ENCODE assay signal across 8 mouse cellular contexts in genomic region chr13:51100233-51101015, GRCm38 (mm10). TPM values are rescaled to one million over a fixed set of nuclear protein-coding genes. Genes with fewer than 3 reads are reported as not detected.
A peak's percentile ranks its signal among the peaks of the same experiment; 100 is the strongest.
DNase-seq lines count a peak whose midpoint lies in the region; ATAC-seq and TF ChIP-seq lines count a peak whose summit lies in the region.

Spin1 (plus strand) TSS chr13:51100880.

- no peak for TF ChIP-seq EP300 in liver, embryonic 14.5 days (IDR thresholded peaks at IDR 0.05; ENCODE audit: low read depth)

- peak; percentile 83 to 93 for DNase-seq in kidney, postnatal 36 days
- DNase-seq in liver, embryonic 14.5 days (ENCODE audit: low read depth in 3 of 3, low spot score in 3 of 3): peak in 2 of 3 experiments; percentile 28 to 44
- peak; percentile 60 for DNase-seq in neural tube, embryonic 10.5 days (ENCODE audit: extremely low spot score, low spot score)

- peak within 1 kb of the TSS; percentile 97 for H3K4me3 ChIP-seq in brown adipose tissue, adult 24 weeks (ENCODE audit: insufficient read depth, low read depth, low read length)
- peak within 1 kb of the TSS; percentile 85 for H3K4me3 ChIP-seq in forebrain, embryonic 12.5 days (replicated peaks)
- H3K4me3 ChIP-seq in heart, embryonic 16.5 days (ENCODE audit: low read length): peak within 1 kb of the TSS; percentile 84
- peak within 1 kb of the TSS; percentile 60 to 92 for H3K4me3 ChIP-seq in liver, embryonic 14.5 days (ENCODE audit: insufficient read depth in 1 of 2, low read depth in 2 of 2, low read length in 2 of 2)
- H3K4me3 ChIP-seq in stomach, embryonic 15.5 days (replicated peaks): peak within 1 kb of the TSS; percentile 73

- peak; percentile 63 for ATAC-seq in CD4-positive, CD25-positive, alpha-beta regulatory T cell, adult 4 months
- peak; percentile 84 for ATAC-seq in forebrain, embryonic 12.5 days (ENCODE audit: low FRiP score)
- ATAC-seq in heart, embryonic 16.5 days (replicated peaks; ENCODE audit: extremely low read depth, insufficient read depth, low FRiP score): peak; percentile 86
- peak; percentile 87 for ATAC-seq in liver, embryonic 14.5 days (ENCODE audit: insufficient read depth)
- peak; percentile 86 for ATAC-seq in stomach, embryonic 15.5 days (ENCODE audit: insufficient read depth, low FRiP score, low read depth)

- under 1% methylated on average over 84 of the region's 85 CpGs for WGBS in forebrain, embryonic 12.5 days
- 0% methylated on average over 63 of the region's 85 CpGs for WGBS in heart, embryonic 16.5 days
- under 1% methylated on average over 66 of the region's 85 CpGs for WGBS in liver, embryonic 14.5 days (ENCODE audit: insufficient replicate concordance)
- under 1% methylated on average over 61 of the region's 85 CpGs for WGBS in stomach, embryonic 15.5 days

- no peak for TF ChIP-seq CTCF in liver, embryonic 14.5 days (IDR thresholded peaks at IDR 0.05; ENCODE audit: low read depth)

- H3K4me1 ChIP-seq in brown adipose tissue, adult 24 weeks (ENCODE audit: control insufficient read depth, insufficient read depth, insufficient read length, low read length): peaks cover 7% of the 10 kb centered on the region; the same call in 1 of the 2 replicates
- H3K4me1 ChIP-seq in forebrain, embryonic 12.5 days: peaks cover 9% of the 10 kb centered on the region
- peaks cover 17% of the 10 kb centered on the region for H3K4me1 ChIP-seq in heart, embryonic 16.5 days (ENCODE audit: control insufficient read depth, insufficient read depth, low read length)
- peaks cover 0 to 6% of the 10 kb centered on the region in 2 experiments; a peak in 2 of 4 replicates for H3K4me1 ChIP-seq in liver, embryonic 14.5 days (replicated peaks; ENCODE audit: control insufficient read depth in 2 of 2, insufficient read depth in 2 of 2, low read length in 1 of 2)
- peaks cover 10% of the 10 kb centered on the region for H3K4me1 ChIP-seq in stomach, embryonic 15.5 days

- peaks cover 25% of the 10 kb centered on the region for H3K36me3 ChIP-seq in forebrain, embryonic 12.5 days (replicated peaks)
- H3K36me3 ChIP-seq in heart, embryonic 16.5 days (ENCODE audit: control insufficient read depth, insufficient read depth): peaks cover 5% of the 10 kb centered on the region; the same call in 1 of the 2 replicates
- H3K36me3 ChIP-seq in liver, embryonic 14.5 days (replicated peaks; ENCODE audit: control insufficient read depth, insufficient read depth, low read depth): no peaks in the 10 kb centered on the region
- no peaks in the 10 kb centered on the region for H3K36me3 ChIP-seq in stomach, embryonic 15.5 days

- H3K27ac ChIP-seq in brown adipose tissue, adult 24 weeks (replicated peaks; ENCODE audit: low read depth, low read length): peak within 1 kb of the TSS; percentile 88
- peak within 1 kb of the TSS; percentile 91 for H3K27ac ChIP-seq in forebrain, embryonic 12.5 days
- H3K27ac ChIP-seq in heart, embryonic 16.5 days (ENCODE audit: low read length): peak within 1 kb of the TSS; percentile 84
- no peak within 1 kb of the TSS for H3K27ac ChIP-seq in liver, embryonic 14.5 days
- H3K27ac ChIP-seq in stomach, embryonic 15.5 days: peak within 1 kb of the TSS; percentile 96

- peak within 1 kb of the TSS; percentile 95 for H3K9ac ChIP-seq in forebrain, embryonic 12.5 days
- peak within 1 kb of the TSS; percentile 85 for H3K9ac ChIP-seq in heart, embryonic 16.5 days (ENCODE audit: low read length)
- peak within 1 kb of the TSS; percentile 75 for H3K9ac ChIP-seq in liver, embryonic 14.5 days (replicated peaks)
- H3K9ac ChIP-seq in stomach, embryonic 15.5 days: peak within 1 kb of the TSS; percentile 88

- peaks cover 14% of the 10 kb centered on the region; the same call in 1 of the 2 replicates for H3K9me3 ChIP-seq in forebrain, embryonic 12.5 days
- peaks cover 2% of the 10 kb centered on the region; the same call in 1 of the 2 replicates for H3K9me3 ChIP-seq in heart, embryonic 16.5 days (replicated peaks; ENCODE audit: control insufficient read depth, low read length)
- H3K9me3 ChIP-seq in liver, embryonic 14.5 days (ENCODE audit: control insufficient read depth, low read length): no peaks in the 10 kb centered on the region
- H3K9me3 ChIP-seq in stomach, embryonic 15.5 days: no peaks in the 10 kb centered on the region

- no peaks in the 10 kb centered on the region for H3K27me3 ChIP-seq in forebrain, embryonic 12.5 days
- no peaks in the 10 kb centered on the region for H3K27me3 ChIP-seq in heart, embryonic 16.5 days (ENCODE audit: control insufficient read depth, insufficient read depth, low read length)
- no peaks in the 10 kb centered on the region; the same call in 1 of the 2 replicates for H3K27me3 ChIP-seq in liver, embryonic 14.5 days (ENCODE audit: control insufficient read depth, insufficient read depth, low read length)
- no peaks in the 10 kb centered on the region for H3K27me3 ChIP-seq in stomach, embryonic 15.5 days (replicated peaks)

- H3K4me2 ChIP-seq in forebrain, embryonic 12.5 days: peak within 1 kb of the TSS; percentile 94
- peak within 1 kb of the TSS; percentile 92 for H3K4me2 ChIP-seq in heart, embryonic 16.5 days (ENCODE audit: low read depth, low read length)
- H3K4me2 ChIP-seq in liver, embryonic 14.5 days (ENCODE audit: low read depth): peak within 1 kb of the TSS; percentile 79
- peak within 1 kb of the TSS; percentile 95 for H3K4me2 ChIP-seq in stomach, embryonic 15.5 days

RNA-seq across cellular contexts. Expression of gene Spin1, which starts in this region (rescaled TPM):
- 10 to 100 TPM; 37.8 to 40.4 TPM for polyA plus RNA-seq in CD4-positive, CD25-positive, alpha-beta regulatory T cell, adult 4 months (2017; shearing (Covaris generic))
- 14.7 and 16.4 TPM in 2 replicates for polyA plus RNA-seq in brown adipose tissue, adult 24 weeks (2012; ENCODE audit: insufficient read depth, insufficient read length, missing spikeins)
- 120 and 129 TPM in 2 replicates for polyA plus RNA-seq in forebrain, embryonic 12.5 days (2016; fragmentation: Nextera tagmentation; extraction: Ambion mirVana)
- polyA plus RNA-seq in heart, embryonic 16.5 days (2015; fragmentation: Nextera tagmentation; extraction: Ambion mirVana): 50.1 and 50.4 TPM in 2 replicates
- polyA plus RNA-seq in liver, embryonic 14.5 days (2012; rRNA removed): 4.1 and 5.2 TPM in 2 replicates
- polyA plus RNA-seq in liver, embryonic 14.5 days (2014; fragmentation: Nextera tagmentation; extraction: Ambion mirVana): 9.3 and 9.9 TPM in 2 replicates
- polyA plus RNA-seq in stomach, embryonic 15.5 days (2015; fragmentation: Nextera tagmentation; extraction: Ambion mirVana): 67.9 and 69.4 TPM in 2 replicates

Comparison
In these comparisons a context has a peak if more than half of its experiments do, and no peak if none do; other contexts are left out.
1. DNase-seq: peak in every context shown above with its lines; median percentile 88 in kidney, postnatal 36 days; 60 in neural tube, embryonic 10.5 days; 36 in liver, embryonic 14.5 days.